Mouse (Mus musculus) megakaryocyte, embryonic 14.5 days (primary cell): ENCODE data around the gene E130311K13Rik. TPM values are rescaled to one million over a fixed set of nuclear protein-coding genes. Genes with fewer than 3 reads are reported as not detected.

Experiments used
- H3K27me3 ChIP-seq: replicated peaks from 2 replicates; pipeline ENCODE3; 2012; ENCODE audit warnings: inconsistent platforms
- H3K36me3 ChIP-seq: replicated peaks from 2 replicates; pipeline ENCODE3; 2012; ENCODE audit warnings: low read length, inconsistent platforms, mixed read lengths
- H3K4me1 ChIP-seq: 2 replicates; pipeline ENCODE4 v1.6.1; 2012; ENCODE audit warnings: inconsistent platforms
- H3K4me3 ChIP-seq: replicated peaks from 2 replicates; pipeline ENCODE3; 2012; ENCODE audit warnings: moderate library complexity, mild to moderate bottlenecking, inconsistent platforms
- H3K9me3 ChIP-seq: 2 replicates; pipeline ENCODE4 v1.6.1; 2012; ENCODE audit warnings: inconsistent platforms
- FLI1 ChIP-seq: IDR thresholded peaks from 2 replicates; pipeline ENCODE4 v1.6.1; 2012; ENCODE audit warnings: low read length, inconsistent platforms, mixed read lengths
- GATA1 ChIP-seq: IDR thresholded peaks from 3 replicates; pipeline ENCODE4 v1.6.1; 2012; ENCODE audit warnings: mixed read lengths, low read length, inconsistent platforms, borderline replicate concordance
- polyA plus RNA-seq: library from polyadenylated mRNA; stranded (reverse); fragments of >175 nt; gene quantifications from 2 replicates; pipeline ENCODE4 v1.2.3, GENCODE M21; 2012; ENCODE audit warnings: low replicate concordance; ENCODE audit not compliant: insufficient read depth

The E130311K13Rik gene
- polyA plus RNA-seq, 1 experiment: 4.0 TPM

DNA sequence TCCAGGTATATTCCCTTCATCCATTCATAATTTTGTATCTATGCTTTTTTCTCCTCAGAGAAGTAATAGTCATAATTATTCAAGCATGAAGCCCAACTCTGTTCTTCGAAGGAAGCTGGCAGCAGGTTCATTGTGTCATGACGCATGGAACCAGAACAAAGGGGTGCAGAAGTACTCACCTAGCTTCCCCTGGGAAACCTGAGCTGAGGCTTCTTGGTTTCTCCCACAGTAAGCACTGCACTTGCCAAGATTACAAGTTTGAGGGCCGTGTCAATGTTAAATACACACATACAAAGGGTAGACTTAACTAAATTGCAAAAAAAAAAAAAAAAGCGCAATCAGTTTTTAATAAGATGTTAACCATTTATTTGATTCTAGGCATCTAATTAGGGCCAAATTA is 33.0 kb downstream of the E130311K13Rik start:
- no peak for TF ChIP-seq GATA1
- no peak for TF ChIP-seq FLI1

DNA sequence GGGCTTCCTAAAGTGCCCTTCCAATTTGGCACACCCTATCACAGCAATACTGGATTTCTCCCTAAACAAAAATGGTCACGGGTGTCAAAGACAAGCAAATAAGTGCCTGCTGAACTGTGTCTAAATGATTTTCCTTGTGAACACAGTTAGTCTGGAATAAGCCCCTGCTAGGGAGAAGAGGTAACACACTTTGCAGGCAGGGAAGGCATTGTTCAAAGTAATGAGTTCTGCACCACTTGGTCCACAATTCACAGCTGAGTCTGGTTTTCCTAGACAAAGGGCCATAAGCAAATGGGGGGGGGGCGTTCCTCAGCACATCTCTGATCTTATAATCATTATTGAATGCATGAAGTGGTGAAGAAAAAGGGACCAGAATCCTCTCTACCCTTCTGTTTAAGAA is 33.5 kb downstream of the E130311K13Rik start:
- H3K9me3 ChIP-seq: peaks cover 2% of the 10 kb centered on the region; the same call in 1 of the 2 replicates
- H3K36me3 ChIP-seq: no peaks in the 10 kb centered on the region
- no peak overlapping the region for H3K4me3 ChIP-seq
- TF ChIP-seq GATA1: no peak
- TF ChIP-seq FLI1: no peak
- peaks cover 26% of the 10 kb centered on the region for H3K4me1 ChIP-seq
- H3K27me3 ChIP-seq: peaks cover 24% of the 10 kb centered on the region

More for the DNA sequence above, 33.0 kb downstream of the E130311K13Rik start:
- H3K4me3 ChIP-seq: no peak overlapping the region
- H3K4me1 ChIP-seq: peaks cover 26% of the 10 kb centered on the region
- H3K9me3 ChIP-seq: no peaks in the 10 kb centered on the region
- peaks cover 24% of the 10 kb centered on the region for H3K27me3 ChIP-seq
- no peaks in the 10 kb centered on the region for H3K36me3 ChIP-seq

DNA sequence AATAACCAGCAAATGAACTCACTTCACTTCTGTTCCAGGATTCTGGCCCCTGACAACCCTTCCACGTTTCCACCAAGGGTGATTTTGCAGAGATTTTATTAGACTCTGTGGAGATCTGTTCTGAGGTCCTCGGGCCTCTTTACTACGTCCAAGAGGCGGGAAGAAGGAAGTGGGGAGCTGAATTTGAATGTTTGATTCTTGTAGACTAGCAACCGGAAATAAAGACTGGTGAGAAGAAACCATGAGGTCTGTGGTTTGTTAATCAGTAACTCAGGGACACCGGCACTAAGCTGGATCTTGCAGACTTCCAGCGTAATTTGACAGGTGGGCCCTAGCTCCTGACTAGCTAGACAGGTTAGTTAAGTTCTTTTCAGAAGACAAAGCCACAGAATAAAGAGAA is 35.6 kb downstream of the E130311K13Rik start:
- H3K27me3 ChIP-seq: peaks cover 9% of the 10 kb centered on the region
- peaks cover 10% of the 10 kb centered on the region for H3K4me1 ChIP-seq
- H3K36me3 ChIP-seq: no peaks in the 10 kb centered on the region
- H3K9me3 ChIP-seq: peaks cover 7% of the 10 kb centered on the region; the same call in 1 of the 2 replicates
- H3K4me3 ChIP-seq: no peak overlapping the region
- TF ChIP-seq GATA1 (no peak), FLI1 (no peak)

DNA sequence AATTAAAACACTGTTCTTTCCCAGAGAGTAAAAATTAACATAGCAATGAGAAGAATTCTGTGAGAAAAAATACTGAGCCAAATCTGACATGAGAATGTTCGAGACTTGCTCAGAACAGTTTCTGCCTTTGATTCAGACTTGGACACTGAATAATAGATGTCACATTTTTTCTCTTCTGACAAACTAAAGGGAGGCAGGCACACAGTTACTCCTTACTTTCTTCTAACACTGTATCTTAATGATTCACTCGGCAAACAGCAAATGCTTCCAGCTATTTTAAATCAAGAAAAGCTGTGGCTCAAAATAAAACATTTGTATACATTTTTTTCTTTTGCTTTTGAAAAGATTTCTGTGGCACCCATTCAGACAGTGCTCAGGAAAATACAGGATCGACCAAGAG is 37.1 kb downstream of the E130311K13Rik start:
- TF ChIP-seq GATA1 (no peak), FLI1 (no peak)
- no peak overlapping the region for H3K4me3 ChIP-seq
- H3K36me3 ChIP-seq: no peaks in the 10 kb centered on the region
- peaks cover 7% of the 10 kb centered on the region; the same call in 1 of the 2 replicates for H3K9me3 ChIP-seq
- H3K27me3 ChIP-seq: peaks cover 6% of the 10 kb centered on the region
- H3K4me1 ChIP-seq: peaks cover 7% of the 10 kb centered on the region; the same call in 1 of the 2 replicates

DNA sequence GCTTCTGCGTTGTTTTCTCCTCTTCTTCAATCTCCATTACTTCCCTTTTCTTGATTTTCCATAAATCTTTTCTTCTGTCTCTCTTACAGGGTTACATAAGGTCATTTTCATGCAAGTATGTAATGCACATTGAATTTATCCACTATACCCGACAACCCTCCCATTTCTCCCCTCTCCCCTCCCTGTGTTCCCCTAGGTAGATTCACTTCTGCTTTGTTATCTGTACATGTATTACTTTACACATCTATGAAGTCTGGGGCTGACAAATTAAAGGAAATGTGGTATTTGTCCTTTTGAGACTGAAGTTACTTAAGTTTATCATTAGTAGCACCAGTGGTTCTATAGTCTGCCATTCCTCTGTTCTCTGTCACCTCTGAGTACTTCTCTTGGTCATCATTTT is 48.2 kb downstream of the E130311K13Rik start:
- TF ChIP-seq GATA1 (no peak), FLI1 (no peak)
- peaks cover 15% of the 10 kb centered on the region for H3K9me3 ChIP-seq
- no peaks in the 10 kb centered on the region for H3K27me3 ChIP-seq
- no peak overlapping the region for H3K4me3 ChIP-seq
- H3K36me3 ChIP-seq: no peaks in the 10 kb centered on the region
- no peaks in the 10 kb centered on the region for H3K4me1 ChIP-seq

DNA sequence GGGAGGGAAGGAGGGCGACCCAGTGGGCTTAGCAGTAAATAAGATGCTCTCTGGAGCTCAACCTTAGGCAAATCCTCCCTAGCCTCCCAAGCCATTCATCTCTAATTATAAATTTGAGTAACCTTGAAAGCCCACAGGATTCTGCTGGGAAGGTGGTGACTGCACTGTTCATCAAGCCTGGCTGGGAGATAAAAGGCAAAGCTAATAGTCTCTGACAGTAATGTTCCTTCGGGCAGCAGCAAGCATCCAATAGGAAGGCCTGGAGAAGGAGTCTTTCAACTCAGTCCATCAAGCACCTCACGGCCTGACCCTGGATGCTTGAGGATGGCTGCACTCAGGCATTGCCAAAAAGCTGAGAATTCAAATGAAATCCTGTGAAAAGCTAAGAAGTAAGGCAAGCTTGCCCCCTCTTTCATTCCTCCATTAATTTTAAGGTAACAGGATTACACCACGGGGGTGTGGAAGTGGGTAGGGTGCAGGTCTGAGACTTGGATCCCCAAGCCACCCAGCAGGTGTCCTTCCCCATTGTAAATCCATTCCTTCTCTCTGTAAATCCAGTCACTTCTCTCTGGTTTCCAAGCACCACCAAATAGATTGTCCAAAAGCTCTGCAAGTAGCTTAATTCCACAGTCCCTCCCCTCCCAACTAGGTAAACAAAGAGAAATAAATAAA is 50.1 kb downstream of the E130311K13Rik start:
- H3K4me3 ChIP-seq: no peak overlapping the region
- no peaks in the 10 kb centered on the region for H3K27me3 ChIP-seq
- H3K9me3 ChIP-seq: no peaks in the 10 kb centered on the region
- no peaks in the 10 kb centered on the region for H3K36me3 ChIP-seq
- no peaks in the 10 kb centered on the region for H3K4me1 ChIP-seq
- no peak for TF ChIP-seq GATA1
- no peak for TF ChIP-seq FLI1

DNA sequence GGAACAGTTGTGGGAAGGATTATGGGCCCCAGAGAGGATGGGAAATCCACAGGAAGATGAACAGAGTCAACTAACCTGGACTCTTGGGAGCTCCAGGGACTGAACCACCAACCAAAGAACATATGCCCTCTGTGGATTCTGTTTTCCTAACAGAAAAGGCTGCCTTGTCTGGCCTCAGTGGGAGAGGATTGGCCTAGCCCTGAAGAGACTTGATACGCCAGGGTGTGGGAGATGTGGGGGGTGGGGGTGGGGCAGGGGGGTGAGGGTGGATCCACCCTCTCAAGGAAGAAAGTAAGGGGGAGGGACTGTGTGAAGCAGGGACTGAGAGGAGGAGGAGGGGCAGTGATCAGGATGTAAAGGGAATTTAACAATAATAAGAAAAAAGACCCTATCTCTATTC is 56.5 kb downstream of the E130311K13Rik start:
- Histone ChIP-seq H3K27me3 (no peaks in the 10 kb centered on the region), H3K4me1 (no peaks in the 10 kb centered on the region), H3K4me3 (no peak overlapping the region), H3K36me3 (no peaks in the 10 kb centered on the region), H3K9me3 (no peaks in the 10 kb centered on the region)
- TF ChIP-seq GATA1 (no peak), FLI1 (no peak)

DNA sequence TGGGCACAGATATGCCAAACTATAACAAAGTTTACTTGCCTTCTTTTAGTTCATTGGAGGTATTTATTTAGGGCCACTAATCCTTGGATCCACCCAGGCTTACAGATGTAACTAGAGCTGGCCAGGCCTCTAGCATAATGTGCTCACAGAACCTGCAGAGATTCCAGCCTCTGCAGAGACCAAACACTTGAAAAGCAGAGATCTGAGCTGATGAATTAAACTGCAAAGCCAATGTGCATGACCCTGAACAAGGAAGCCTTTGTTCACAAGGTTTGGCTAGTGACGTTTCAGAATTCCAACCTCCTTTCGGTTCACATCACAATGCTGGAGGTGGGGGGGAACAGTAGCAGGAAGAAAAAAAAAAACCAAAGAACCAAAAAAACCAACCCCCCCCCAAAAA is 58.0 kb downstream of the E130311K13Rik start:
- no peaks in the 10 kb centered on the region for H3K4me1 ChIP-seq
- H3K4me3 ChIP-seq: no peak overlapping the region
- no peaks in the 10 kb centered on the region for H3K36me3 ChIP-seq
- H3K27me3 ChIP-seq: no peaks in the 10 kb centered on the region
- TF ChIP-seq GATA1 (no peak), FLI1 (no peak)
- no peaks in the 10 kb centered on the region for H3K9me3 ChIP-seq

DNA sequence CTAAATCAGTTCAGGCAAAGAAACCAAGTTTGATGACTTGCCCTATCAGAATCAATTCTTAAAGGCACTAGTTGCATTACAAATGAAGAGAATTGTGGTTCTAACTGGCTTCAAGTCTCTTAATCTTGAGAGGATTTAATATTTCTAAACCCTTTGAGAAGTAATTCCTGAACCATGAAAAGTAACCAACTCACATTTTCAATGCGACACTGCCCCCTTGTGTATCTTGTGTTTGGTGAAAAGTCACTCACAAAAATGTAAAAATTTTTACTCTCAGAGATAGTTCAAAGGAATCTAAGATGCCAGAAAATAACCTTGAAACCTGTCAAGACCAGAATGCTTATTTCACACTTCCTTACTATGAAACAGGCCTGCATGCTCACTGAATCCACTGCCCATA is 61.0 kb downstream of the E130311K13Rik start:
- no peak overlapping the region for H3K4me3 ChIP-seq
- H3K4me1 ChIP-seq: no peaks in the 10 kb centered on the region
- H3K27me3 ChIP-seq: no peaks in the 10 kb centered on the region
- no peaks in the 10 kb centered on the region for H3K9me3 ChIP-seq
- no peaks in the 10 kb centered on the region for H3K36me3 ChIP-seq
- TF ChIP-seq GATA1 (no peak), FLI1 (no peak)

DNA sequence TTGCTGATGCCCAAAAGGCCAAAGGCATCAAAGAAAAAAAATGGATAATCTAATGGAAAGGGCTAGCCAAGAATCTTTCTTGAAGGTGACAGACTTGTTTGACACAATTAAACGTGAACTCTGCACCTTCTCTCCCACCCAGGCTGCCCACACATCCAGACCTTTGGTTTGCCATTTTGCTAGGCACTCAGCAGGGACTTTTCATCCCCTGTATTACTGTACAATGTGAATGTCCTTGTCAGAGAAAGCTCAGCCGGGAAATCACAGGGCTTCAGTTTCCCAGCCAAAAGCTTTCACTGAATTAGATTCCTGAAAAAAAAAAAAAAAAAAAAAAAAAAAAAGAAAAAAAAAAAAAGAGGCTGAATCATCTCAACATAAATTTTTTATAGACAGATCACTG is 64.2 kb downstream of the E130311K13Rik start:
- no peaks in the 10 kb centered on the region for H3K4me1 ChIP-seq
- no peaks in the 10 kb centered on the region for H3K9me3 ChIP-seq
- no peaks in the 10 kb centered on the region for H3K27me3 ChIP-seq
- no peaks in the 10 kb centered on the region for H3K36me3 ChIP-seq
- TF ChIP-seq FLI1 (no peak), GATA1 (no peak)
- no peak overlapping the region for H3K4me3 ChIP-seq

Other genes with a start within 250 kb of the E130311K13Rik start
- gene Plch1, start 30.0 kb downstream of the E130311K13Rik start, polyA plus RNA-seq: not detected in 2 replicates
- gene Slc33a1, start 35.3 kb upstream of the E130311K13Rik start, polyA plus RNA-seq: 13.9 and 33.7 TPM in 2 replicates
- 0.66 and 1.7 TPM in 2 replicates for gene Gmps, start 46.6 kb upstream of the E130311K13Rik start, polyA plus RNA-seq
- gene Vmn2r1, start 152.1 kb upstream of the E130311K13Rik start, polyA plus RNA-seq: not detected in 2 replicates
- not detected in 2 replicates for gene Vmn2r2, start 212.5 kb upstream of the E130311K13Rik start, polyA plus RNA-seq